8 mouse cellular contexts compared by ENCODE assay signal in genomic region chr2:160365107-160365911, GRCm38 (mm10). TPM values are rescaled to one million over a fixed set of nuclear protein-coding genes. Genes with fewer than 3 reads are reported as not detected.
A peak's percentile ranks its signal among the peaks of the same experiment; 100 is the strongest.
DNase-seq lines count a peak whose midpoint lies in the region; ATAC-seq and TF ChIP-seq lines count a peak whose summit lies in the region.

No protein-coding gene starts in this region.

- ATAC-seq in embryonic facial prominence, embryonic 15.5 days (ENCODE audit: insufficient number of reproducible peaks, low FRiP score, low TSS enrichment, low read depth), result no peak
- no peak for ATAC-seq in heart, embryonic 16.5 days (replicated peaks; ENCODE audit: extremely low read depth, insufficient read depth, low FRiP score)

- peak overlapping the region; percentile 54 for H3K4me3 ChIP-seq in embryonic facial prominence, embryonic 15.5 days (replicated peaks)
- peak overlapping the region; percentile 65 for H3K4me3 ChIP-seq in heart, embryonic 16.5 days (ENCODE audit: low read length)
- H3K4me3 ChIP-seq in midbrain, embryonic 10.5 days, result peak overlapping the region; percentile 68
- peak overlapping the region; percentile 57 for H3K4me3 ChIP-seq in thymus, adult 2 months (ENCODE audit: control insufficient read depth, insufficient read depth, low read length)

- H3K27ac ChIP-seq in embryonic facial prominence, embryonic 15.5 days (replicated peaks), result peak overlapping the region; percentile 48; the same call in 1 of the 2 replicates
- H3K27ac ChIP-seq in heart, embryonic 16.5 days (ENCODE audit: low read length), result no peak overlapping the region
- H3K27ac ChIP-seq in midbrain, embryonic 10.5 days (replicated peaks), result no peak overlapping the region; the same call in 1 of the 2 replicates
- 0 out of 2 replicates have a peak overlapping the region, but pooled peaks have one; percentile 16 for H3K27ac ChIP-seq in thymus, adult 2 months (ENCODE audit: control insufficient read depth, insufficient read depth, low read length)

- H3K9ac ChIP-seq in embryonic facial prominence, embryonic 15.5 days, result peak overlapping the region; percentile 54
- peak overlapping the region; percentile 78 for H3K9ac ChIP-seq in heart, embryonic 16.5 days (ENCODE audit: low read length)

- no peaks in the 10 kb centered on the region for H3K9me3 ChIP-seq in embryonic facial prominence, embryonic 15.5 days (replicated peaks)
- H3K9me3 ChIP-seq in heart, embryonic 16.5 days (replicated peaks; ENCODE audit: control insufficient read depth, low read length), result no peaks in the 10 kb centered on the region
- no peaks in the 10 kb centered on the region for H3K9me3 ChIP-seq in midbrain, embryonic 10.5 days (replicated peaks)

- no peak for TF ChIP-seq POLR2A in thymus, adult 2 months (IDR thresholded peaks at IDR 0.05; ENCODE audit: control insufficient read depth, extremely low read depth, insufficient read depth, low read length, poor library complexity)

- no peak for TF ChIP-seq CTCF in thymus, adult 2 months (IDR thresholded peaks at IDR 0.05; ENCODE audit: borderline replicate concordance, control insufficient read depth, extremely low read depth, insufficient read depth, low read length, poor library complexity)

- peak; percentile 61 to 71 for DNase-seq in adrenal gland, postnatal 36 days
- peak; percentile 63 for DNase-seq in kidney, postnatal 14 days
- peak; percentile 73 for DNase-seq in midbrain, embryonic 10.5 days (ENCODE audit: low spot score)
- DNase-seq in thymus, adult 2 months, result peak; percentile 35
- no peak for DNase-seq in cerebellum, postnatal 36 days
- DNase-seq in left cerebral cortex, adult 9 months (ENCODE audit: low spot score in 2 of 2), result no peak

- peaks cover 56% of the 10 kb centered on the region for H3K27me3 ChIP-seq in embryonic facial prominence, embryonic 15.5 days
- peaks cover 58% of the 10 kb centered on the region for H3K27me3 ChIP-seq in heart, embryonic 16.5 days (ENCODE audit: control insufficient read depth, insufficient read depth, low read length)
- H3K27me3 ChIP-seq in midbrain, embryonic 10.5 days (ENCODE audit: low read depth, poor library complexity, severe bottlenecking), result peaks cover 87% of the 10 kb centered on the region
- peaks cover 34% of the 10 kb centered on the region for H3K27me3 ChIP-seq in thymus, adult 2 months (ENCODE audit: control insufficient read depth, insufficient read depth, low read length)

- peak overlapping the region; percentile 94 for H3K4me2 ChIP-seq in embryonic facial prominence, embryonic 15.5 days (replicated peaks)
- H3K4me2 ChIP-seq in heart, embryonic 16.5 days (ENCODE audit: low read depth, low read length), result peak overlapping the region; percentile 99

- WGBS in embryonic facial prominence, embryonic 15.5 days, result 1% methylated on average over 50 of the region's 50 CpGs
- 2% methylated on average over 50 of the region's 50 CpGs for WGBS in heart, embryonic 16.5 days
- WGBS in midbrain, embryonic 10.5 days, result under 1% methylated on average over 50 of the region's 50 CpGs
- WGBS in thymus, adult 2 months, result 7% methylated on average over 50 of the region's 50 CpGs

- peaks cover 43% of the 10 kb centered on the region for H3K4me1 ChIP-seq in embryonic facial prominence, embryonic 15.5 days
- peaks cover 20% of the 10 kb centered on the region for H3K4me1 ChIP-seq in heart, embryonic 16.5 days (ENCODE audit: control insufficient read depth, insufficient read depth, low read length)
- H3K4me1 ChIP-seq in midbrain, embryonic 10.5 days, result peaks cover 61% of the 10 kb centered on the region
- H3K4me1 ChIP-seq in thymus, adult 2 months (replicated peaks; ENCODE audit: control insufficient read depth, insufficient read depth, low read length), result peaks cover 18% of the 10 kb centered on the region

- H3K36me3 ChIP-seq in embryonic facial prominence, embryonic 15.5 days, result no peaks in the 10 kb centered on the region; the same call in 1 of the 2 replicates
- H3K36me3 ChIP-seq in heart, embryonic 16.5 days (ENCODE audit: control insufficient read depth, insufficient read depth), result no peaks in the 10 kb centered on the region
- H3K36me3 ChIP-seq in midbrain, embryonic 10.5 days, result no peaks in the 10 kb centered on the region
- no peaks in the 10 kb centered on the region for H3K36me3 ChIP-seq in thymus, adult 2 months (ENCODE audit: control insufficient read depth, insufficient read depth, low read length)

RNA-seq across cellular contexts. Expression of gene Mafb, which starts 1.6 kb away (rescaled TPM):
- 10 to 100 TPM; 15.4 to 17.5 TPM for total RNA-seq in adrenal gland, postnatal 36 days (2021)
- polyA plus RNA-seq in embryonic facial prominence, embryonic 15.5 days (2015; fragmentation: Nextera tagmentation; extraction: Ambion mirVana), result 40.0 and 42.5 TPM in 2 replicates
- 5.8 and 8.2 TPM in 2 replicates for polyA plus RNA-seq in heart, embryonic 16.5 days (2015; fragmentation: Nextera tagmentation; extraction: Ambion mirVana)
- polyA plus RNA-seq in midbrain, embryonic 10.5 days (2016; fragmentation: Nextera tagmentation; extraction: Ambion mirVana), result 3.3 and 4.1 TPM in 2 replicates
- 18.3 and 22.3 TPM in 2 replicates for polyA plus RNA-seq in thymus, adult 2 months (2012; rRNA removed)

RNA-seq across cellular contexts. Expression of gene Gm826, which starts 31.3 kb away (rescaled TPM):
- total RNA-seq in adrenal gland, postnatal 36 days (2021), result 1 to 10 TPM in 1 of 2 experiments, under 1 TPM in 1; 0.99 to 1.7 TPM
- polyA plus RNA-seq in embryonic facial prominence, embryonic 15.5 days (2015; fragmentation: Nextera tagmentation; extraction: Ambion mirVana), result 0.91 and 0.96 TPM in 2 replicates
- 12.0 and 12.7 TPM in 2 replicates for polyA plus RNA-seq in heart, embryonic 16.5 days (2015; fragmentation: Nextera tagmentation; extraction: Ambion mirVana)
- polyA plus RNA-seq in midbrain, embryonic 10.5 days (2016; fragmentation: Nextera tagmentation; extraction: Ambion mirVana), result 0.35 TPM in 1 of 2 replicates, not detected in the other
- polyA plus RNA-seq in thymus, adult 2 months (2012; rRNA removed), result 0.29 and 0.44 TPM in 2 replicates

Comparison
In these comparisons a context has a peak if more than half of its experiments do, and no peak if none do; other contexts are left out.
1. DNase-seq: peak in adrenal gland, postnatal 36 days (2 of 2), kidney, postnatal 14 days (single experiment), midbrain, embryonic 10.5 days (single experiment) and thymus, adult 2 months (single experiment); none in cerebellum, postnatal 36 days (0 of 2) and left cerebral cortex, adult 9 months (0 of 2).
2. H3K27ac ChIP-seq: peak in embryonic facial prominence, embryonic 15.5 days (single experiment) and thymus, adult 2 months (single experiment); none in heart, embryonic 16.5 days (single experiment) and midbrain, embryonic 10.5 days (single experiment).
3. Peak in every context shown above with its lines, with median percentiles within 50 percentile points of each other: H3K4me3 ChIP-seq.